Mouse (Mus musculus): ENCODE results near the gene Pcgf2. TPM values are rescaled to one million over a fixed set of nuclear protein-coding genes. Genes with fewer than 3 reads are reported as not detected.

The Pcgf2 gene
- polyA plus RNA-seq, 1 experiment from 2014 or later = 18.9 TPM

- Histone ChIP-seq H3K27ac (replicated peaks) (no peak overlapping the region), H3K9ac (no peak overlapping the region), H3K36me3 (peaks cover 31% of the 10 kb centered on the region), H3K27me3 (no peaks in the 10 kb centered on the region), H3K4me1 (replicated peaks) (peaks cover 19% of the 10 kb centered on the region), H3K4me3 (no peak overlapping the region), H3K9me3 (no peaks in the 10 kb centered on the region), H3K4me2 (no peak overlapping the region)
- ATAC-seq (ENCODE audit: low FRiP score, low read depth) = no peak
- WGBS = 92% methylated on average over 3 of the region's 3 CpGs
Measured at GRCm38 (mm10) chr11:97687061-97687460, 13.2 kb downstream of the Pcgf2 start.

- H3K4me3 ChIP-seq = peak overlapping the region; percentile 48
- 0 out of 2 replicates have a peak overlapping the region, but pooled peaks have one; percentile 63 for H3K9ac ChIP-seq
- H3K27ac ChIP-seq (replicated peaks) = no peak overlapping the region
- H3K4me2 ChIP-seq = peak overlapping the region; percentile 93
- H3K4me1 ChIP-seq (replicated peaks) = peaks cover 19% of the 10 kb centered on the region
- H3K36me3 ChIP-seq = peaks cover 31% of the 10 kb centered on the region
- ATAC-seq (ENCODE audit: low FRiP score, low read depth) = no peak
- H3K9me3 ChIP-seq = no peaks in the 10 kb centered on the region
- 69% methylated on average over 11 of the region's 11 CpGs for WGBS
- H3K27me3 ChIP-seq = no peaks in the 10 kb centered on the region
Measured at GRCm38 (mm10) chr11:97686322-97686908, 13.9 kb downstream of the Pcgf2 start.

GRCm38 (mm10) chr11:97685613-97686321 is 14.5 kb downstream of the Pcgf2 start, which contains the start of gene Cisd3:
TSS of gene Cisd3 (plus strand) at chr11:97685826.
- peak within 1 kb of the TSS; percentile 48 for H3K4me3 ChIP-seq
- 1% methylated on average over 43 of the region's 43 CpGs for WGBS
- H3K4me1 ChIP-seq (replicated peaks) = peaks cover 19% of the 10 kb centered on the region
- H3K27ac ChIP-seq (replicated peaks) = peak within 1 kb of the TSS; percentile 70
- ATAC-seq (ENCODE audit: low FRiP score, low read depth) = peak; percentile 73
- H3K27me3 ChIP-seq = no peaks in the 10 kb centered on the region
- no peaks in the 10 kb centered on the region for H3K9me3 ChIP-seq
- peak within 1 kb of the TSS; percentile 63 for H3K9ac ChIP-seq
- peaks cover 28% of the 10 kb centered on the region for H3K36me3 ChIP-seq
- H3K4me2 ChIP-seq = peak within 1 kb of the TSS; percentile 93

GRCm38 (mm10) chr11:97684766-97685165 is 15.5 kb downstream of the Pcgf2 start:
- H3K27me3 ChIP-seq = no peaks in the 10 kb centered on the region
- no peaks in the 10 kb centered on the region for H3K9me3 ChIP-seq
- H3K4me3 ChIP-seq = no peak overlapping the region
- H3K4me1 ChIP-seq (replicated peaks) = peaks cover 22% of the 10 kb centered on the region
- peaks cover 22% of the 10 kb centered on the region for H3K36me3 ChIP-seq
- WGBS = 36% methylated on average over 7 of the region's 7 CpGs
- no peak overlapping the region for H3K27ac ChIP-seq (replicated peaks)
- no peak for ATAC-seq (ENCODE audit: low FRiP score, low read depth)
- H3K9ac ChIP-seq = no peak overlapping the region; the same call in 1 of the 2 replicates
- peak overlapping the region; percentile 93; the same call in 1 of the 2 replicates for H3K4me2 ChIP-seq

GRCm38 (mm10) chr11:97684063-97684680 is 16.1 kb downstream of the Pcgf2 start:
- no peak overlapping the region for H3K4me3 ChIP-seq
- H3K27ac ChIP-seq (replicated peaks) = no peak overlapping the region
- ATAC-seq (ENCODE audit: low FRiP score, low read depth) = no peak
- H3K9ac ChIP-seq = no peak overlapping the region
- 85% methylated on average over 6 of the region's 6 CpGs for WGBS
- H3K27me3 ChIP-seq = no peaks in the 10 kb centered on the region
- no peak overlapping the region for H3K4me2 ChIP-seq
- H3K9me3 ChIP-seq = no peaks in the 10 kb centered on the region
- peaks cover 22% of the 10 kb centered on the region for H3K4me1 ChIP-seq (replicated peaks)
- H3K36me3 ChIP-seq = peaks cover 24% of the 10 kb centered on the region

- H3K27ac ChIP-seq (replicated peaks) = no peak overlapping the region
- no peak overlapping the region for H3K9ac ChIP-seq
- H3K9me3 ChIP-seq = no peaks in the 10 kb centered on the region
- H3K4me1 ChIP-seq (replicated peaks) = peaks cover 28% of the 10 kb centered on the region
- H3K4me3 ChIP-seq = no peak overlapping the region
- H3K27me3 ChIP-seq = no peaks in the 10 kb centered on the region
- WGBS = 87% methylated on average over 6 of the region's 6 CpGs
- no peak for ATAC-seq (ENCODE audit: low FRiP score, low read depth)
- H3K36me3 ChIP-seq = peaks cover 23% of the 10 kb centered on the region
- H3K4me2 ChIP-seq = no peak overlapping the region
Measured at GRCm38 (mm10) chr11:97682504-97683055, 17.7 kb downstream of the Pcgf2 start.

GRCm38 (mm10) chr11:97680430-97680829 is 19.9 kb downstream of the Pcgf2 start:
- ATAC-seq (ENCODE audit: low FRiP score, low read depth) = peak; percentile 58; the same call in 1 of the 2 replicates
- peaks cover 30% of the 10 kb centered on the region for H3K36me3 ChIP-seq

GRCm38 (mm10) chr11:97678301-97678700 is 22.0 kb downstream of the Pcgf2 start:
- H3K27ac ChIP-seq (replicated peaks) = no peak overlapping the region
- no peaks in the 10 kb centered on the region for H3K9me3 ChIP-seq
- H3K36me3 ChIP-seq = peaks cover 47% of the 10 kb centered on the region
- H3K4me2 ChIP-seq = no peak overlapping the region
- H3K4me1 ChIP-seq (replicated peaks) = peaks cover 16% of the 10 kb centered on the region
- ATAC-seq (ENCODE audit: low FRiP score, low read depth) = no peak
- H3K4me3 ChIP-seq = no peak overlapping the region
- WGBS = 83% methylated on average over 14 of the region's 15 CpGs
- no peaks in the 10 kb centered on the region for H3K27me3 ChIP-seq
- no peak overlapping the region for H3K9ac ChIP-seq

More at GRCm38 (mm10) chr11:97680430-97680829, 19.9 kb downstream of the Pcgf2 start:
- H3K27ac ChIP-seq (replicated peaks) = no peak overlapping the region
- H3K9ac ChIP-seq = no peak overlapping the region
- H3K4me2 ChIP-seq = no peak overlapping the region
- H3K9me3 ChIP-seq = no peaks in the 10 kb centered on the region
- H3K4me3 ChIP-seq = no peak overlapping the region
- WGBS = 60% methylated on average over 12 of the region's 12 CpGs
- no peaks in the 10 kb centered on the region for H3K27me3 ChIP-seq
- peaks cover 25% of the 10 kb centered on the region for H3K4me1 ChIP-seq (replicated peaks)

- H3K4me1 ChIP-seq (replicated peaks) = peaks cover 16% of the 10 kb centered on the region
- H3K36me3 ChIP-seq = peaks cover 51% of the 10 kb centered on the region
- H3K9ac ChIP-seq = no peak overlapping the region
Measured at GRCm38 (mm10) chr11:97677842-97678241, 22.5 kb downstream of the Pcgf2 start.

GRCm38 (mm10) chr11:97677381-97677780 is 22.9 kb downstream of the Pcgf2 start:
- ATAC-seq (ENCODE audit: low FRiP score, low read depth) = no peak
- Histone ChIP-seq H3K4me3 (no peak overlapping the region), H3K27me3 (no peaks in the 10 kb centered on the region), H3K9me3 (no peaks in the 10 kb centered on the region), H3K36me3 (peaks cover 56% of the 10 kb centered on the region), H3K9ac (no peak overlapping the region), H3K4me1 (replicated peaks) (peaks cover 16% of the 10 kb centered on the region), H3K4me2 (no peak overlapping the region), H3K27ac (replicated peaks) (no peak overlapping the region)
- WGBS = 38% methylated on average over 15 of the region's 15 CpGs

More at GRCm38 (mm10) chr11:97677842-97678241, 22.5 kb downstream of the Pcgf2 start:
- no peak overlapping the region for H3K4me3 ChIP-seq
- H3K27ac ChIP-seq (replicated peaks) = no peak overlapping the region
- WGBS = 53% methylated on average over 8 of the region's 8 CpGs
- ATAC-seq (ENCODE audit: low FRiP score, low read depth) = no peak
- no peak overlapping the region for H3K4me2 ChIP-seq
- no peaks in the 10 kb centered on the region for H3K27me3 ChIP-seq
- no peaks in the 10 kb centered on the region for H3K9me3 ChIP-seq

GRCm38 (mm10) chr11:97676050-97676754 is 24.1 kb downstream of the Pcgf2 start:
- Histone ChIP-seq H3K27me3 (no peaks in the 10 kb centered on the region), H3K4me1 (replicated peaks) (peaks cover 16% of the 10 kb centered on the region), H3K27ac (replicated peaks) (no peak overlapping the region), H3K4me2 (no peak overlapping the region), H3K9me3 (no peaks in the 10 kb centered on the region), H3K4me3 (no peak overlapping the region), H3K9ac (no peak overlapping the region), H3K36me3 (peaks cover 50% of the 10 kb centered on the region)
- ATAC-seq (ENCODE audit: low FRiP score, low read depth) = no peak
- 88% methylated on average over 14 of the region's 15 CpGs for WGBS
